Mouse (Mus musculus) kidney, embryonic 15.5 days (tissue): ENCODE data around the gene Tmem44. TPM values are rescaled to one million over a fixed set of nuclear protein-coding genes. Genes with fewer than 3 reads are reported as not detected.

Experiments used
- ATAC-seq: fragments of 200-750 bp; cut with Nextera tagmentation; replicated peaks from 2 replicates; pipeline ENCODE4 v1.8.0; 2017; ENCODE audit warnings: moderate TSS enrichment; ENCODE audit not compliant: low FRiP score
- H3K27ac ChIP-seq: fragments of 300-500 bp; sonication (generic); 2 replicates; pipeline ENCODE4 v1.5.1; 2015; ENCODE audit warnings: mild to moderate bottlenecking, inconsistent platforms
- H3K27me3 ChIP-seq: fragments of 300-500 bp; sonication (generic); 2 replicates; pipeline ENCODE4 v1.6.1; 2015; ENCODE audit warnings: inconsistent platforms
- H3K36me3 ChIP-seq: fragments of 300-500 bp; sonication (generic); 2 replicates; pipeline ENCODE4 v1.6.1; 2015; ENCODE audit warnings: inconsistent platforms
- H3K4me1 ChIP-seq: fragments of 300-500 bp; sonication (generic); 2 replicates; pipeline ENCODE4 v1.6.1; 2015; ENCODE audit warnings: inconsistent platforms
- H3K4me2 ChIP-seq: fragments of 300-500 bp; sonication (generic); 2 replicates; pipeline ENCODE4 v1.6.1; 2015; ENCODE audit warnings: moderate library complexity, mild to moderate bottlenecking, inconsistent platforms
- H3K4me3 ChIP-seq: fragments of 300-500 bp; sonication (generic); replicated peaks from 2 replicates; pipeline ENCODE4 v1.5.1; 2015; ENCODE audit warnings: mild to moderate bottlenecking, inconsistent platforms
- H3K9ac ChIP-seq: fragments of 300-500 bp; sonication (generic); 2 replicates; pipeline ENCODE4 v1.6.1; 2015; ENCODE audit warnings: mild to moderate bottlenecking, inconsistent platforms
- H3K9me3 ChIP-seq: fragments of 300-500 bp; sonication (generic); replicated peaks from 2 replicates; pipeline ENCODE4 v1.6.1; 2016; ENCODE audit warnings: inconsistent platforms
- WGBS: fragments of 180-500 bp; shearing (Covaris S2); methylation state at CpG from one replicate; pipeline ENCODE4 v1.1.7; 2015; ENCODE audit warnings: mixed read lengths; 5-methylcytosine and 5-hydroxymethylcytosine counted together
- polyA plus RNA-seq: library from polyadenylated mRNA; unstranded; fragments of >200 nt; fragmentation: Nextera tagmentation; extraction: Ambion mirVana; gene quantifications from 2 replicates; pipeline ENCODE4 v1.2.1, GENCODE M21; 2015

The Tmem44 gene
- polyA plus RNA-seq, 1 experiment from 2014 or later = 18.6 TPM

GRCm38 (mm10) chr16:30576392-30576791 is 25.8 kb upstream of the Tmem44 start:
- 91% methylated on average over 1 of the region's 1 CpGs for WGBS
- Histone ChIP-seq H3K27me3 (no peaks in the 10 kb centered on the region), H3K4me3 (no peak overlapping the region), H3K9ac (no peak overlapping the region), H3K36me3 (peaks cover 97% of the 10 kb centered on the region), H3K4me2 (no peak overlapping the region), H3K27ac (no peak overlapping the region), H3K4me1 (no peaks in the 10 kb centered on the region), H3K9me3 (no peaks in the 10 kb centered on the region)
- no peak for ATAC-seq

GRCm38 (mm10) chr16:30575815-30576214 is 25.2 kb upstream of the Tmem44 start:
- Histone ChIP-seq H3K27ac (no peak overlapping the region), H3K4me3 (no peak overlapping the region), H3K27me3 (no peaks in the 10 kb centered on the region), H3K4me1 (no peaks in the 10 kb centered on the region), H3K4me2 (no peak overlapping the region), H3K9ac (no peak overlapping the region), H3K9me3 (no peaks in the 10 kb centered on the region), H3K36me3 (peaks cover 97% of the 10 kb centered on the region)
- ATAC-seq = no peak
- WGBS = 84% methylated on average over 7 of the region's 7 CpGs

GRCm38 (mm10) chr16:30572239-30572638 is 21.6 kb upstream of the Tmem44 start:
- Histone ChIP-seq H3K9me3 (no peaks in the 10 kb centered on the region), H3K4me2 (no peak overlapping the region), H3K4me3 (no peak overlapping the region), H3K27me3 (no peaks in the 10 kb centered on the region), H3K36me3 (peaks cover 97% of the 10 kb centered on the region), H3K4me1 (no peaks in the 10 kb centered on the region), H3K27ac (no peak overlapping the region), H3K9ac (no peak overlapping the region)
- 63% methylated on average over 4 of the region's 4 CpGs for WGBS
- no peak for ATAC-seq

- 96% methylated on average over 5 of the region's 5 CpGs for WGBS
These were observed 20.7 kb upstream of the Tmem44 start for GRCm38 (mm10) chr16:30571378-30571777.

GRCm38 (mm10) chr16:30570173-30570572 is 19.5 kb upstream of the Tmem44 start:
- Histone ChIP-seq H3K27me3 (no peaks in the 10 kb centered on the region), H3K4me3 (no peak overlapping the region), H3K4me2 (no peak overlapping the region), H3K27ac (no peak overlapping the region), H3K9me3 (no peaks in the 10 kb centered on the region), H3K4me1 (no peaks in the 10 kb centered on the region), H3K36me3 (peaks cover 96% of the 10 kb centered on the region), H3K9ac (no peak overlapping the region)
- no peak for ATAC-seq
- WGBS = 97% methylated on average over 4 of the region's 4 CpGs

More at GRCm38 (mm10) chr16:30571378-30571777, 20.7 kb upstream of the Tmem44 start:
- Histone ChIP-seq H3K9ac (no peak overlapping the region), H3K9me3 (no peaks in the 10 kb centered on the region), H3K4me1 (no peaks in the 10 kb centered on the region), H3K27ac (no peak overlapping the region), H3K4me2 (no peak overlapping the region), H3K36me3 (peaks cover 97% of the 10 kb centered on the region), H3K27me3 (no peaks in the 10 kb centered on the region), H3K4me3 (no peak overlapping the region)
- ATAC-seq = no peak

- no peaks in the 10 kb centered on the region for H3K27me3 ChIP-seq
- no peak overlapping the region for H3K4me2 ChIP-seq
- no peak for ATAC-seq
- H3K9ac ChIP-seq = no peak overlapping the region
- H3K4me1 ChIP-seq = no peaks in the 10 kb centered on the region
- peaks cover 99% of the 10 kb centered on the region for H3K36me3 ChIP-seq
- H3K27ac ChIP-seq = no peak overlapping the region
- H3K4me3 ChIP-seq = no peak overlapping the region
- WGBS = 89% methylated on average over 6 of the region's 6 CpGs
- H3K9me3 ChIP-seq = no peaks in the 10 kb centered on the region
These were observed 15.0 kb upstream of the Tmem44 start for GRCm38 (mm10) chr16:30565631-30566030.

- WGBS = 93% methylated on average over 4 of the region's 4 CpGs
- Histone ChIP-seq H3K4me3 (no peak overlapping the region), H3K4me2 (no peak overlapping the region), H3K4me1 (no peaks in the 10 kb centered on the region), H3K27ac (no peak overlapping the region), H3K36me3 (peaks cover 98% of the 10 kb centered on the region), H3K27me3 (no peaks in the 10 kb centered on the region), H3K9me3 (peaks cover 7% of the 10 kb centered on the region; the same call in 1 of the 2 replicates), H3K9ac (no peak overlapping the region)
- no peak for ATAC-seq
These were observed 10.0 kb upstream of the Tmem44 start for GRCm38 (mm10) chr16:30560601-30561000.

GRCm38 (mm10) chr16:30559312-30559992 is 8.8 kb upstream of the Tmem44 start:
- Histone ChIP-seq H3K4me3 (no peak overlapping the region), H3K9ac (no peak overlapping the region), H3K27ac (peak overlapping the region; percentile 10; the same call in 1 of the 2 replicates), H3K9me3 (peaks cover 16% of the 10 kb centered on the region), H3K4me1 (no peaks in the 10 kb centered on the region), H3K36me3 (peaks cover 89% of the 10 kb centered on the region), H3K4me2 (no peak overlapping the region), H3K27me3 (no peaks in the 10 kb centered on the region)
- 92% methylated on average over 5 of the region's 5 CpGs for WGBS
- no peak for ATAC-seq

GRCm38 (mm10) chr16:30554109-30554508 is 3.5 kb upstream of the Tmem44 start:
- H3K27ac ChIP-seq = no peak overlapping the region
- no peak overlapping the region for H3K4me2 ChIP-seq
- H3K4me3 ChIP-seq = no peak overlapping the region
- ATAC-seq = no peak
- WGBS = 95% methylated on average over 8 of the region's 8 CpGs
- peaks cover 20% of the 10 kb centered on the region for H3K9me3 ChIP-seq
- peaks cover 16% of the 10 kb centered on the region for H3K4me1 ChIP-seq
- H3K36me3 ChIP-seq = peaks cover 35% of the 10 kb centered on the region
- H3K27me3 ChIP-seq = no peaks in the 10 kb centered on the region
- no peak overlapping the region for H3K9ac ChIP-seq

GRCm38 (mm10) chr16:30552621-30553338 is 2.1 kb upstream of the Tmem44 start:
- no peak overlapping the region for H3K4me3 ChIP-seq
- peak overlapping the region; percentile 84 for H3K27ac ChIP-seq
- peaks cover 19% of the 10 kb centered on the region for H3K4me1 ChIP-seq
- H3K27me3 ChIP-seq = no peaks in the 10 kb centered on the region
- H3K4me2 ChIP-seq = peak overlapping the region; percentile 15
- ATAC-seq = peak; percentile 41; the same call in 1 of the 2 replicates
- WGBS = 26% methylated on average over 11 of the region's 11 CpGs
- H3K9ac ChIP-seq = no peak overlapping the region
- H3K9me3 ChIP-seq = peaks cover 20% of the 10 kb centered on the region
- peaks cover 22% of the 10 kb centered on the region for H3K36me3 ChIP-seq

GRCm38 (mm10) chr16:30549966-30550747 is 485 bp downstream of the Tmem44 start:
- Histone ChIP-seq H3K9me3 (peaks cover 9% of the 10 kb centered on the region; the same call in 1 of the 2 replicates), H3K4me3 (peak overlapping the region; percentile 68), H3K36me3 (peaks cover 14% of the 10 kb centered on the region), H3K27me3 (no peaks in the 10 kb centered on the region), H3K4me1 (peaks cover 19% of the 10 kb centered on the region), H3K9ac (peak overlapping the region; percentile 79), H3K4me2 (peak overlapping the region; percentile 85), H3K27ac (0 out of 2 replicates have a peak overlapping the region, but pooled peaks have one; percentile 25)
- under 1% methylated on average over 63 of the region's 63 CpGs for WGBS
- peak; percentile 89 for ATAC-seq

GRCm38 (mm10) chr16:30549516-30549915 is 1.1 kb downstream of the Tmem44 start:
- no peaks in the 10 kb centered on the region for H3K27me3 ChIP-seq
- H3K4me3 ChIP-seq = peak overlapping the region; percentile 68
- WGBS = 84% methylated on average over 7 of the region's 7 CpGs
- no peak overlapping the region for H3K27ac ChIP-seq
- peaks cover 19% of the 10 kb centered on the region for H3K4me1 ChIP-seq
- ATAC-seq = no peak
- peak overlapping the region; percentile 85 for H3K4me2 ChIP-seq
- H3K9me3 ChIP-seq = peaks cover 4% of the 10 kb centered on the region; the same call in 1 of the 2 replicates
- H3K36me3 ChIP-seq = peaks cover 17% of the 10 kb centered on the region
- H3K9ac ChIP-seq = no peak overlapping the region
